Mouse (Mus musculus) heart, adult 2 months (tissue): ENCODE measurements around the gene Vmn1r40. TPM values are rescaled to one million over a fixed set of nuclear protein-coding genes. Genes with fewer than 3 reads are reported as not detected.

Experiments
- DNase-seq, 2 experiments: peaks; one replicate each; pipeline ENCODE4 v3.0.0; 2021
- H3K27ac ChIP-seq: fragments of 200-600 bp; 2 replicates; pipeline ENCODE4 v1.8.1; 2022
- H3K27me3 ChIP-seq: fragments of 200-500 bp; 2 replicates; pipeline ENCODE4 v1.6.1; 2012; ENCODE audit warnings: mild to moderate bottlenecking, low read length, inconsistent platforms, mixed read lengths; ENCODE audit not compliant: control insufficient read depth, insufficient read depth
- H3K36me3 ChIP-seq: fragments of 200-500 bp; 2 replicates; pipeline ENCODE4 v1.6.1; 2012; ENCODE audit warnings: low read length, inconsistent platforms; ENCODE audit not compliant: control insufficient read depth, insufficient read depth
- H3K4me1 ChIP-seq: fragments of 200-500 bp; 2 replicates; pipeline ENCODE4 v1.6.1; 2011; ENCODE audit warnings: low read length; ENCODE audit not compliant: control insufficient read depth, insufficient read depth
- H3K4me3 ChIP-seq: fragments of 200-600 bp; 2 replicates; pipeline ENCODE4 v1.8.1; 2022
- H3K79me2 ChIP-seq: fragments of 200-500 bp; replicated peaks from 2 replicates; pipeline ENCODE4 v1.6.1; 2012; ENCODE audit warnings: mild to moderate bottlenecking, inconsistent platforms, low read length, moderate library complexity, mixed read lengths; ENCODE audit not compliant: control insufficient read depth, insufficient read depth
- H3K9ac ChIP-seq: fragments of 200-500 bp; 2 replicates; pipeline ENCODE4 v1.6.1; 2012; ENCODE audit warnings: low read depth, mild to moderate bottlenecking, control low read depth, inconsistent platforms, low read length, mixed read lengths
- CTCF ChIP-seq: fragments of 200-600 bp; IDR thresholded peaks from 2 replicates; pipeline ENCODE4 v1.8.1; 2022; ENCODE audit warnings: antibody characterized with exemption, mild to moderate bottlenecking, moderate library complexity
- EP300 ChIP-seq: fragments of 200-500 bp; IDR thresholded peaks from 2 replicates; pipeline ENCODE4 v1.6.1; 2011; ENCODE audit warnings: low read depth, low read length, control low read depth; ENCODE audit not compliant: insufficient read depth
- POLR2A ChIP-seq: fragments of 200-500 bp; IDR thresholded peaks from 2 replicates; pipeline ENCODE4 v1.6.1; 2011; ENCODE audit warnings: mild to moderate bottlenecking, low read depth, low read length, control low read depth; ENCODE audit not compliant: insufficient read depth
- WGBS: fragments of 180-500 bp; shearing (Covaris S2); methylation state at CpG from one replicate; pipeline ENCODE4 v1.1.7; 2018; 5-methylcytosine and 5-hydroxymethylcytosine counted together
- intact Hi-C: fragments of 180-260 bp; cut with DNase I; formaldehyde crosslinking; loops from one replicate; pipeline ENCODE4 v1.15.1; 2025
- polyA plus RNA-seq: library from polyadenylated mRNA; depleted of rRNA; stranded (reverse); fragments of >200 nt; gene quantifications from 2 replicates; pipeline ENCODE4 v1.2.3, GENCODE M21; 2012
- total RNA-seq, 2 experiments: library from RNA; stranded (reverse); gene quantifications; 2 replicates each; pipeline ENCODE4 v1.2.3; 2021

Vmn1r40 gene
- total and polyA plus RNA-seq, 3 experiments, result not detected

GRCm38 (mm10) chr6:89673135-89673780 is 34.1 kb upstream of the Vmn1r40 start:
- Histone ChIP-seq H3K4me3 (no peak overlapping the region), H3K27ac (no peak overlapping the region), H3K4me1 (no peaks in the 10 kb centered on the region), H3K79me2 (no peaks in the 10 kb centered on the region), H3K9ac (no peak overlapping the region), H3K36me3 (no peaks in the 10 kb centered on the region), H3K27me3 (no peaks in the 10 kb centered on the region)
- DNase-seq, result no peak
- TF ChIP-seq POLR2A (no peak), EP300 (no peak), CTCF (no peak)
- 87% methylated on average over 11 of the region's 11 CpGs for WGBS
- intact Hi-C loops, result no loop called here

- intact Hi-C loops, result no loop called here
- no peaks in the 10 kb centered on the region for H3K79me2 ChIP-seq
- H3K9ac ChIP-seq, result no peak overlapping the region
- TF ChIP-seq CTCF (no peak), EP300 (no peak), POLR2A (no peak)
- no peak overlapping the region for H3K27ac ChIP-seq
- no peaks in the 10 kb centered on the region for H3K27me3 ChIP-seq
- no peak for DNase-seq
- H3K36me3 ChIP-seq, result no peaks in the 10 kb centered on the region
- no peak overlapping the region for H3K4me3 ChIP-seq
- H3K4me1 ChIP-seq, result 0 out of 2 replicates have a peak, but pooled peaks cover 1% of the 10 kb centered on the region
- WGBS, result 68% methylated on average over 4 of the region's 4 CpGs
These were observed 28.8 kb upstream of the Vmn1r40 start for GRCm38 (mm10) chr6:89678522-89678921.

- Histone ChIP-seq H3K9ac (no peak overlapping the region), H3K79me2 (no peaks in the 10 kb centered on the region), H3K27me3 (no peaks in the 10 kb centered on the region), H3K36me3 (no peaks in the 10 kb centered on the region), H3K4me3 (no peak overlapping the region), H3K27ac (no peak overlapping the region), H3K4me1 (0 out of 2 replicates have a peak, but pooled peaks cover 1% of the 10 kb centered on the region)
- peak; percentile 97 for TF ChIP-seq CTCF
- 0 out of 2 replicates have a peak, but pooled peaks have one; percentile 19 for TF ChIP-seq EP300
- TF ChIP-seq POLR2A, result no peak
- WGBS, result 20% methylated on average over 10 of the region's 10 CpGs
- peak; percentile 51 to 72 for DNase-seq
- intact Hi-C loops, result no loop called here
These were observed 28.0 kb upstream of the Vmn1r40 start for GRCm38 (mm10) chr6:89679291-89679835.

GRCm38 (mm10) chr6:89680155-89680554 is 27.2 kb upstream of the Vmn1r40 start:
- 0 out of 2 replicates have a peak, but pooled peaks cover 1% of the 10 kb centered on the region for H3K4me1 ChIP-seq
- DNase-seq, result peak; percentile 67 to 84
- WGBS, result 13% methylated on average over 8 of the region's 8 CpGs
- no peak overlapping the region for H3K27ac ChIP-seq
- H3K36me3 ChIP-seq, result no peaks in the 10 kb centered on the region
- H3K4me3 ChIP-seq, result no peak overlapping the region
- no peaks in the 10 kb centered on the region for H3K79me2 ChIP-seq
- TF ChIP-seq POLR2A, result no peak
- peak; percentile 95 for TF ChIP-seq CTCF
- TF ChIP-seq EP300, result 0 out of 2 replicates have a peak, but pooled peaks have one; percentile 29
- intact Hi-C loops, result loop anchor here (10.0 kb wide), 4 partner anchors 305 to 895 kb away; partner anchors contain the start of genes Cfap100 and Chst13
- H3K27me3 ChIP-seq, result no peaks in the 10 kb centered on the region
- no peak overlapping the region for H3K9ac ChIP-seq

GRCm38 (mm10) chr6:89684231-89684630 is 23.1 kb upstream of the Vmn1r40 start:
- Histone ChIP-seq H3K79me2 (no peaks in the 10 kb centered on the region), H3K4me1 (0 out of 2 replicates have a peak, but pooled peaks cover 1% of the 10 kb centered on the region), H3K27ac (no peak overlapping the region), H3K36me3 (no peaks in the 10 kb centered on the region), H3K9ac (no peak overlapping the region), H3K27me3 (no peaks in the 10 kb centered on the region), H3K4me3 (no peak overlapping the region)
- no peak for DNase-seq
- TF ChIP-seq POLR2A, result no peak
- TF ChIP-seq CTCF, result peak; percentile 47
- intact Hi-C loops, result loop anchor here (10.0 kb wide), 4 partner anchors 301 to 891 kb away; partner anchors contain the start of genes Cfap100 and Chst13
- WGBS, result 24% methylated on average over 1 of the region's 1 CpGs

- Histone ChIP-seq H3K79me2 (no peaks in the 10 kb centered on the region), H3K4me1 (no peaks in the 10 kb centered on the region), H3K4me3 (no peak overlapping the region), H3K36me3 (no peaks in the 10 kb centered on the region), H3K9ac (no peak overlapping the region), H3K27ac (no peak overlapping the region), H3K27me3 (no peaks in the 10 kb centered on the region)
- no peak for TF ChIP-seq CTCF
- no peak for TF ChIP-seq POLR2A
- no peak for TF ChIP-seq EP300
- 83% methylated on average over 1 of the region's 1 CpGs for WGBS
- no peak for DNase-seq
- intact Hi-C loops, result loop anchor here (10.0 kb wide), 4 partner anchors 298 to 888 kb away; partner anchors contain the start of genes Cfap100 and Chst13
These were observed 20.2 kb upstream of the Vmn1r40 start for GRCm38 (mm10) chr6:89687100-89687499.
